Mouse (Mus musculus): ENCODE results near the gene Ssc4d.

GRCm38 (mm10) chr5:135946621-135947020 is 27.7 kb downstream of the Ssc4d start:
- TF ChIP-seq CTCF (IDR thresholded peaks at IDR 0.05; ENCODE audit: low read depth, low read length) (no peak), POLR2A (IDR thresholded peaks at IDR 0.05; ENCODE audit: borderline replicate concordance, low read depth, low read length) (no peak)
